Mouse (Mus musculus): ENCODE data around the gene Gm13271. TPM values are rescaled to one million over a fixed set of nuclear protein-coding genes. Genes with fewer than 3 reads are reported as not detected.
"Not testable (repeated sequence)": the region's sequence is repeated elsewhere in the genome, so short reads cannot be mapped to it uniquely, and the experiment has no call there.

The Gm13271 gene
- polyA plus RNA-seq, 1 experiment from 2014 or later, result not detected

DNA sequence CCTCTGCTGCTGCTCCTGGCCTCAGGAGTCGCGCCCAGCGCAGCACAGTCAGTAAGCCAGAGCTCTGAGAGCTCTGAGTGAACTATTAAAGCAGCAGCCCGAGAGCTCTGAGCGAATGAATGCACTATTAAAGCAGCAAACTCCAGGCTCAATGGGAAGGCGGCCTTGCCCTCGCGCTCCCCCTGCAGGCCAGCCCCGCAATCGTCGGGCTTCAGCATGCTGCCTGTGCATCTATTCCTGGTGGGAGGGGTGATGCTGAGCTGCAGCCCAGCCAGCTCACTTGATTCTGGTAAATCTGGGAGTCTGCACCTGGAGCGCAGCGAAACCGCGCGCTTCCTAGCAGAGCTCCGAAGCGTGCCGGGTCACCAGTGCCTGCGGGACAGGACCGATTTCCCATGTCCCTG, 3.0 kb downstream of the Gm13271 start:
- H3K36me3 ChIP-seq (ENCODE audit: control insufficient read depth, insufficient read depth, low read length); H3K27me3 ChIP-seq (ENCODE audit: control insufficient read depth, insufficient read depth, low read length); H3K9me3 ChIP-seq (ENCODE audit: control insufficient read depth, low read length); H3K4me1 ChIP-seq (ENCODE audit: control insufficient read depth, insufficient read depth, low read length): not testable (repeated sequence)
- Histone ChIP-seq H3K9ac (ENCODE audit: low read length) (peak overlapping the region; percentile 69; the same call in 1 of the 2 replicates), H3K4me3 (ENCODE audit: low read depth, low read length) (peak overlapping the region; percentile 39), H3K4me2 (peak overlapping the region; percentile 69), H3K27ac (ENCODE audit: low read depth, low read length) (peak overlapping the region; percentile 68)
- under 1% methylated on average over 18 of the region's 21 CpGs for WGBS
- DNase-seq (ENCODE audit: low spot score, missing footprints) (peak; percentile 94), ATAC-seq (ENCODE audit: low FRiP score) (peak; percentile 100)

DNA sequence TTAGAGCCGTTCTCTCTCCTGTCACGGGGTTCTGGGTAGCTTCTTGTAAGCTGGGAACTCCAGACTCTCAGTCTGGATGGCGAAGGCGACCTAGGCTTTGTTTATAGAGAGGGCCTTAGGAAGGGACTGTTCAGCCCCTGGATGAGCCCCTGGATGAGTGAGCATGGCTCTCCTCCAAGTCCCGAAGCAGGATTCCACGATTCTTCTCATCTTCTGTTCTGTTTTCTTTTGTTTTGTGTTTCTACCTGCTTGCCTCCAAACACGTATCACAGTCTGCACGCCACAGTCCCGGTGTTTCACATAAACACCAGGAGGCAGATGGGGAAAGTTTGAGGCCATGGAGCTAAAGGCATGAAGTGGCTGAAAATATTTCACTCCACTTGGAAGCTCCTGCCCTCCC, 4.1 kb downstream of the Gm13271 start:
- not testable (repeated sequence) for H3K4me3 ChIP-seq (ENCODE audit: low read depth, low read length); DNase-seq (ENCODE audit: low spot score, missing footprints); H3K27ac ChIP-seq (ENCODE audit: low read depth, low read length); H3K36me3 ChIP-seq (ENCODE audit: control insufficient read depth, insufficient read depth, low read length); ATAC-seq (ENCODE audit: low FRiP score); H3K9me3 ChIP-seq (ENCODE audit: control insufficient read depth, low read length); H3K4me1 ChIP-seq (ENCODE audit: control insufficient read depth, insufficient read depth, low read length); H3K9ac ChIP-seq (ENCODE audit: low read length); H3K4me2 ChIP-seq; H3K27me3 ChIP-seq (ENCODE audit: control insufficient read depth, insufficient read depth, low read length)
- WGBS, result 89% methylated on average over 9 of the region's 9 CpGs

DNA sequence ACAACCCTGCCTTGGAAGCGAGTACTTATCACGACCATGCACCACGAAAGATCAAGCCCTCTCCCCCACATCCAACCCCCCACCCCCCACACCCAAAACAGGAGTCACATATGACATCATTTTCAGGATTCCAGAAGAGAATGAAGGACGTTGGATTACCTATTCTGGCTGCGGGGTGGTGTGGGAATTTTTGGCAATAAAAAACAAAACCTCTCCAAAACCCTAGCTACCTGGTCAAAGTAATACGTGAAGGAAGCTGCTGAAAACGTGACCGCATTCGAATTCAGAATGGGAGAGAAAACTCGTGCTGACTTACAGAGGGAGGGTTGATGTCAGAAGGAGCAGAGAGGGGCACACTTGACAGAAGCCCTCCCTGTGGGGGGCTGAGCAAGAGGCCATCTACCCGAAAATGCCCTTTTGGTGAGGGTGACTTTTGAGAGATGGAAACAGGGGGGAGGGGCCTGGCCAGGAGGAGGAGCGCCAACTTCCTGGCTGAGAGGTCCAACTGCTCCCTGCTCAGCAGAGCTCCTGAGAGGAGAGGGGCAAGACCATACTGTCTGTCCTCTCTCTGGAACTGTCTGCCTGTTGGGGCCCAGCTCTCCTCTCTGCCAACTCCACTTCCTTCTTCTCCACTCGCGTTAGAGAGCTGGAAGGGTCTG, 5.1 kb downstream of the Gm13271 start, which contains the start of gene Gm13283:
Gm13283 (plus strand) TSS at position 510 of the 659 bp plus-strand sequence.
- not testable (repeated sequence) for H3K9me3 ChIP-seq (ENCODE audit: control insufficient read depth, low read length); ATAC-seq (ENCODE audit: low FRiP score); H3K27ac ChIP-seq (ENCODE audit: low read depth, low read length); H3K36me3 ChIP-seq (ENCODE audit: control insufficient read depth, insufficient read depth, low read length); DNase-seq (ENCODE audit: low spot score, missing footprints); H3K4me1 ChIP-seq (ENCODE audit: control insufficient read depth, insufficient read depth, low read length); H3K4me3 ChIP-seq (ENCODE audit: low read depth, low read length); H3K27me3 ChIP-seq (ENCODE audit: control insufficient read depth, insufficient read depth, low read length); H3K9ac ChIP-seq (ENCODE audit: low read length)
- 20% methylated on average over 8 of the region's 14 CpGs for WGBS
- H3K4me2 ChIP-seq, result peak within 1 kb of the TSS; percentile 35

DNA sequence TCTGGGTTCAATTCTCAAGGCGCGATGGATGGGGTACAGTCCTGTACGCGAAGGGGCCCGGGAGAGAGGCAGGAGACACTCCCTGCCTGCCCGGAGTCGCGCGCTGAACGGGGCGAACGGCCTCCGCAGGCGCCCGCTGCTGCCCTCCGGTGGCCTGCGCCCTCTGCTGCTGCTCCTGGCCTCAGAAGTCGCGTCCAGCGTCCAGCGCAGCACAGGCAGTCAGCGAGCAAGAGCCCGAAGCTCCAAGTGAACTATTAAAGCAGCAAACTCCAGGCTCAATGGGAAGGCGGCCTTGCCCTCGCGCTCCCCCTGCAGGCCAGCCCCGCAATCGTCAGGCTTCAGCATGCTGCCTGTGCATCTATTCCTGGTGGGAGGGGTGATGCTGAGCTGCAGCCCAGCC, 5.8 kb downstream of the Gm13271 start:
- not testable (repeated sequence) for H3K36me3 ChIP-seq (ENCODE audit: control insufficient read depth, insufficient read depth, low read length); H3K9ac ChIP-seq (ENCODE audit: low read length); H3K4me1 ChIP-seq (ENCODE audit: control insufficient read depth, insufficient read depth, low read length); H3K4me3 ChIP-seq (ENCODE audit: low read depth, low read length); ATAC-seq (ENCODE audit: low FRiP score); H3K27ac ChIP-seq (ENCODE audit: low read depth, low read length); H3K27me3 ChIP-seq (ENCODE audit: control insufficient read depth, insufficient read depth, low read length); H3K9me3 ChIP-seq (ENCODE audit: control insufficient read depth, low read length)
- DNase-seq (ENCODE audit: low spot score, missing footprints), result peak; percentile 87
- H3K4me2 ChIP-seq, result peak overlapping the region; percentile 35
- WGBS, result 0% methylated on average over 19 of the region's 28 CpGs

GRCm38 (mm10) chr4:88761776-88762175, 7.1 kb downstream of the Gm13271 start:
- H3K9ac ChIP-seq (ENCODE audit: low read length); H3K4me3 ChIP-seq (ENCODE audit: low read depth, low read length); H3K27ac ChIP-seq (ENCODE audit: low read depth, low read length); H3K36me3 ChIP-seq (ENCODE audit: control insufficient read depth, insufficient read depth, low read length); H3K4me2 ChIP-seq; H3K27me3 ChIP-seq (ENCODE audit: control insufficient read depth, insufficient read depth, low read length); DNase-seq (ENCODE audit: low spot score, missing footprints); H3K4me1 ChIP-seq (ENCODE audit: control insufficient read depth, insufficient read depth, low read length); ATAC-seq (ENCODE audit: low FRiP score); H3K9me3 ChIP-seq (ENCODE audit: control insufficient read depth, low read length): not testable (repeated sequence)
- 71% methylated on average over 6 of the region's 8 CpGs for WGBS

GRCm38 (mm10) chr4:88762341-88762740, 7.7 kb downstream of the Gm13271 start:
- ATAC-seq (ENCODE audit: low FRiP score); H3K9me3 ChIP-seq (ENCODE audit: control insufficient read depth, low read length); H3K27ac ChIP-seq (ENCODE audit: low read depth, low read length); DNase-seq (ENCODE audit: low spot score, missing footprints); H3K4me3 ChIP-seq (ENCODE audit: low read depth, low read length); H3K9ac ChIP-seq (ENCODE audit: low read length); H3K36me3 ChIP-seq (ENCODE audit: control insufficient read depth, insufficient read depth, low read length); H3K4me2 ChIP-seq; H3K27me3 ChIP-seq (ENCODE audit: control insufficient read depth, insufficient read depth, low read length); H3K4me1 ChIP-seq (ENCODE audit: control insufficient read depth, insufficient read depth, low read length): not testable (repeated sequence)
- 62% methylated on average over 8 of the region's 9 CpGs for WGBS

DNA sequence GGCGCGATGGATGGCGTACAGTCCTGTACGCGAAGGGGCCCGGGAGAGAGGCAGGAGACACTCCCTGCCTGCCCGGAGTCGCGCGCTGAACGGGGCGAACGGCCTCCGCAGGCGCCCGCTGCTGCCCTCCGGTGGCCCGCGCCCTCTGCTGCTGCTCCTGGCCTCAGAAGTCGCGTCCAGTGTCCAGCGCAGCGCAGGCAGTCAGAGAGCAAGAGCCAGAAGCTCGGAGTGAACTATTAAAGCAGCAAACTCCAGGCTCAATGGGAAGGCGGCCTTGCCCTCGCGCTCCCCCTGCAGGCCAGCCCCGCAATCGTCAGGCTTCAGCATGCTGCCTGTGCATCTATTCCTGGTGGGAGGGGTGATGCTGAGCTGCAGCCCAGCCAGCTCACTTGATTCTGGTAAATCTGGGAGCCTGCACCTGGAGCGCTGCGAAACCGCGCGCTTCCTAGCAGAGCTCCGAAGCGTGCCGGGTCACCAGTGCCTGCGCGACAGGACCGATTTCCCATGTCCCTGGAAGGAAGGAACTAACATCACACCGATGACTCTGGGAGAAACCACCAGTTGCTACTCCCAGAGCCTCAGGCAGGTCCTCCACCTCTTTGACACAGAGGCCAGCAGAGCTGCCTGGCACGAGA, 8.8 kb downstream of the Gm13271 start:
- H3K9me3 ChIP-seq (ENCODE audit: control insufficient read depth, low read length); H3K9ac ChIP-seq (ENCODE audit: low read length); H3K27me3 ChIP-seq (ENCODE audit: control insufficient read depth, insufficient read depth, low read length); H3K4me1 ChIP-seq (ENCODE audit: control insufficient read depth, insufficient read depth, low read length); ATAC-seq (ENCODE audit: low FRiP score); H3K36me3 ChIP-seq (ENCODE audit: control insufficient read depth, insufficient read depth, low read length); H3K27ac ChIP-seq (ENCODE audit: low read depth, low read length): not testable (repeated sequence)
- Histone ChIP-seq H3K4me3 (ENCODE audit: low read depth, low read length) (peak overlapping the region; percentile 10; the same call in 1 of the 2 replicates), H3K4me2 (peak overlapping the region; percentile 32)
- WGBS, result 4% methylated on average over 20 of the region's 42 CpGs
- peak; percentile 85 for DNase-seq (ENCODE audit: low spot score, missing footprints)

- H3K27ac ChIP-seq (ENCODE audit: low read depth, low read length); H3K36me3 ChIP-seq (ENCODE audit: control insufficient read depth, insufficient read depth, low read length); ATAC-seq (ENCODE audit: low FRiP score); H3K9me3 ChIP-seq (ENCODE audit: control insufficient read depth, low read length); H3K27me3 ChIP-seq (ENCODE audit: control insufficient read depth, insufficient read depth, low read length); H3K9ac ChIP-seq (ENCODE audit: low read length); H3K4me3 ChIP-seq (ENCODE audit: low read depth, low read length); H3K4me2 ChIP-seq; DNase-seq (ENCODE audit: low spot score, missing footprints); H3K4me1 ChIP-seq (ENCODE audit: control insufficient read depth, insufficient read depth, low read length): not testable (repeated sequence)
- WGBS, result no CpG with 5 or more reads among the region's 32 CpGs
Observed at GRCm38 (mm10) chr4:88773534-88773933, 18.9 kb downstream of the Gm13271 start, which contains the start of gene Gm13290. TSS of gene Gm13290 (plus strand) at chr4:88773834.

DNA sequence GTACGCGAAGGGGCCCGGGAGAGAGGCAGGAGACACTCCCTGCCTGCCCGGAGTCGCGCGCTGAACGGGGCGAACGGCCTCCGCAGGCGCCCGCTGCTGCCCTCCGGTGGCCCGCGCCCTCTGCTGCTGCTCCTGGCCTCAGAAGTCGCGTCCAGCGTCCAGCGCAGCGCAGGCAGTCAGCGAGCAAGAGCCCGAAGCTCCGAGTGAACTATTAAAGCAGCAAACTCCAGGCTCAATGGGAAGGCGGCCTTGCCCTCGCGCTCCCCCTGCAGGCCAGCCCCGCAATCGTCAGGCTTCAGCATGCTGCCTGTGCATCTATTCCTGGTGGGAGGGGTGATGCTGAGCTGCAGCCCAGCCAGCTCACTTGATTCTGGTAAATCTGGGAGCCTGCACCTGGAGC, 22.0 kb downstream of the Gm13271 start, which contains the start of gene Gm13289:
Gm13289 (plus strand) TSS at position 301 of the 400 bp plus-strand sequence.
- not testable (repeated sequence) for H3K4me1 ChIP-seq (ENCODE audit: control insufficient read depth, insufficient read depth, low read length); ATAC-seq (ENCODE audit: low FRiP score); H3K27me3 ChIP-seq (ENCODE audit: control insufficient read depth, insufficient read depth, low read length); H3K9ac ChIP-seq (ENCODE audit: low read length); H3K9me3 ChIP-seq (ENCODE audit: control insufficient read depth, low read length); H3K27ac ChIP-seq (ENCODE audit: low read depth, low read length); H3K4me2 ChIP-seq; H3K36me3 ChIP-seq (ENCODE audit: control insufficient read depth, insufficient read depth, low read length); H3K4me3 ChIP-seq (ENCODE audit: low read depth, low read length); DNase-seq (ENCODE audit: low spot score, missing footprints)
- no CpG with 5 or more reads among the region's 29 CpGs for WGBS
